Mouse (Mus musculus): ENCODE results near the gene Lrit3. TPM values are rescaled to one million over a fixed set of nuclear protein-coding genes. Genes with fewer than 3 reads are reported as not detected.
"Not testable (repeated sequence)": the region's sequence is repeated elsewhere in the genome, so short reads cannot be mapped to it uniquely, and the experiment has no call there.

Gene Lrit3
- polyA plus RNA-seq, 1 experiment from 2014 or later: not detected

- WGBS: 70% methylated on average over 6 of the region's 6 CpGs
- Histone ChIP-seq H3K27ac (replicated peaks) (no peak overlapping the region), H3K9me3 (no peaks in the 10 kb centered on the region), H3K27me3 (replicated peaks) (no peaks in the 10 kb centered on the region; the same call in 1 of the 2 replicates), H3K4me2 (no peak overlapping the region), H3K9ac (no peak overlapping the region), H3K36me3 (no peaks in the 10 kb centered on the region), H3K4me1 (no peaks in the 10 kb centered on the region), H3K4me3 (no peak overlapping the region)
- no peak for ATAC-seq (ENCODE audit: extremely low read depth, insufficient number of reproducible peaks, low FRiP score, low TSS enrichment)
Observed at GRCm38 (mm10) chr3:129771210-129771609, 32.6 kb downstream of the Lrit3 start.

GRCm38 (mm10) chr3:129766971-129767794 lies 36.6 kb downstream of the Lrit3 start:
- no peaks in the 10 kb centered on the region for H3K36me3 ChIP-seq
- H3K4me1 ChIP-seq: no peaks in the 10 kb centered on the region
- H3K27me3 ChIP-seq (replicated peaks): no peaks in the 10 kb centered on the region; the same call in 1 of the 2 replicates
- H3K9ac ChIP-seq: no peak overlapping the region
- no peak for ATAC-seq (ENCODE audit: extremely low read depth, insufficient number of reproducible peaks, low FRiP score, low TSS enrichment)
- 77% methylated on average over 10 of the region's 10 CpGs for WGBS
- H3K4me2 ChIP-seq: no peak overlapping the region
- peaks cover 5% of the 10 kb centered on the region for H3K9me3 ChIP-seq
- H3K4me3 ChIP-seq: no peak overlapping the region
- no peak overlapping the region for H3K27ac ChIP-seq (replicated peaks)

GRCm38 (mm10) chr3:129766106-129766505 lies 37.7 kb downstream of the Lrit3 start:
- no peaks in the 10 kb centered on the region for H3K4me1 ChIP-seq
- H3K9me3 ChIP-seq: peaks cover 5% of the 10 kb centered on the region
- no peak overlapping the region for H3K4me3 ChIP-seq
- no peaks in the 10 kb centered on the region; the same call in 1 of the 2 replicates for H3K27me3 ChIP-seq (replicated peaks)
- ATAC-seq (ENCODE audit: extremely low read depth, insufficient number of reproducible peaks, low FRiP score, low TSS enrichment): no peak
- H3K36me3 ChIP-seq: no peaks in the 10 kb centered on the region
- H3K9ac ChIP-seq: no peak overlapping the region
- WGBS: 71% methylated on average over 4 of the region's 4 CpGs
- H3K27ac ChIP-seq (replicated peaks): no peak overlapping the region
- H3K4me2 ChIP-seq: no peak overlapping the region

- not testable (repeated sequence) for H3K4me3 ChIP-seq; ATAC-seq (ENCODE audit: extremely low read depth, insufficient number of reproducible peaks, low FRiP score, low TSS enrichment); H3K4me2 ChIP-seq; H3K27ac ChIP-seq (replicated peaks); H3K9ac ChIP-seq; H3K36me3 ChIP-seq
- H3K9me3 ChIP-seq: peaks cover 16% of the 10 kb centered on the region
- H3K27me3 ChIP-seq (replicated peaks): peaks cover 20% of the 10 kb centered on the region; the same call in 1 of the 2 replicates
- H3K4me1 ChIP-seq: peaks cover 23% of the 10 kb centered on the region
- 91% methylated on average over 1 of the region's 1 CpGs for WGBS
Observed at GRCm38 (mm10) chr3:129757599-129757998, 46.2 kb downstream of the Lrit3 start.

GRCm38 (mm10) chr3:129754650-129755604 lies 48.9 kb downstream of the Lrit3 start, which contains the start of gene Egf:
Gene Egf (minus strand): TSS chr3:129755316.
- Histone ChIP-seq H3K4me3 (peak within 1 kb of the TSS; percentile 45), H3K9me3 (peaks cover 12% of the 10 kb centered on the region), H3K36me3 (no peaks in the 10 kb centered on the region), H3K4me2 (peak within 1 kb of the TSS; percentile 67), H3K4me1 (peaks cover 30% of the 10 kb centered on the region), H3K27ac (replicated peaks) (peak within 1 kb of the TSS; percentile 66), H3K9ac (peak within 1 kb of the TSS; percentile 47), H3K27me3 (replicated peaks) (peaks cover 26% of the 10 kb centered on the region; the same call in 1 of the 2 replicates)
- WGBS: 10% methylated on average over 20 of the region's 20 CpGs
- ATAC-seq (ENCODE audit: extremely low read depth, insufficient number of reproducible peaks, low FRiP score, low TSS enrichment): no peak; the same call in 1 of the 2 replicates

GRCm38 (mm10) chr3:129744803-129745202 lies 59.0 kb downstream of the Lrit3 start:
- Histone ChIP-seq H3K9me3 (no peaks in the 10 kb centered on the region), H3K36me3 (no peaks in the 10 kb centered on the region), H3K4me2 (no peak overlapping the region), H3K4me1 (no peaks in the 10 kb centered on the region), H3K27ac (replicated peaks) (no peak overlapping the region), H3K27me3 (replicated peaks) (no peaks in the 10 kb centered on the region), H3K9ac (no peak overlapping the region), H3K4me3 (no peak overlapping the region)
- no peak for ATAC-seq (ENCODE audit: extremely low read depth, insufficient number of reproducible peaks, low FRiP score, low TSS enrichment)
- WGBS: 45% methylated on average over 8 of the region's 8 CpGs

GRCm38 (mm10) chr3:129742781-129743180 lies 61.0 kb downstream of the Lrit3 start:
- 69% methylated on average over 6 of the region's 6 CpGs for WGBS
- Histone ChIP-seq H3K4me1 (no peaks in the 10 kb centered on the region), H3K4me3 (no peak overlapping the region), H3K9ac (no peak overlapping the region), H3K36me3 (no peaks in the 10 kb centered on the region), H3K27me3 (replicated peaks) (no peaks in the 10 kb centered on the region), H3K27ac (replicated peaks) (no peak overlapping the region), H3K4me2 (no peak overlapping the region), H3K9me3 (no peaks in the 10 kb centered on the region)
- ATAC-seq (ENCODE audit: extremely low read depth, insufficient number of reproducible peaks, low FRiP score, low TSS enrichment): no peak

GRCm38 (mm10) chr3:129738291-129739183 lies 65.3 kb downstream of the Lrit3 start:
- Histone ChIP-seq H3K36me3 (no peaks in the 10 kb centered on the region), H3K4me3 (no peak overlapping the region), H3K4me1 (no peaks in the 10 kb centered on the region), H3K27ac (replicated peaks) (no peak overlapping the region), H3K27me3 (replicated peaks) (no peaks in the 10 kb centered on the region), H3K9me3 (no peaks in the 10 kb centered on the region), H3K9ac (no peak overlapping the region), H3K4me2 (no peak overlapping the region)
- 72% methylated on average over 16 of the region's 16 CpGs for WGBS
- ATAC-seq (ENCODE audit: extremely low read depth, insufficient number of reproducible peaks, low FRiP score, low TSS enrichment): no peak
